Mouse (Mus musculus): ENCODE measurements around the gene Creb3l1. TPM values are rescaled to one million over a fixed set of nuclear protein-coding genes. Genes with fewer than 3 reads are reported as not detected.
A peak's percentile ranks its signal among the peaks of the same experiment; 100 is the strongest.

Creb3l1 gene
- polyA plus RNA-seq, 1 experiment from 2014 or later: 0.86 TPM

- Histone ChIP-seq H3K4me1 (peaks cover 33% of the 10 kb centered on the region), H3K4me3 (no peak overlapping the region), H3K27ac (no peak overlapping the region), H3K36me3 (replicated peaks) (peaks cover 58% of the 10 kb centered on the region), H3K9me3 (no peaks in the 10 kb centered on the region), H3K27me3 (ENCODE audit: poor library complexity, severe bottlenecking) (no peaks in the 10 kb centered on the region)
- DNase-seq (ENCODE audit: extremely low spot score, low spot score): no peak
- WGBS: 83% methylated on average over 6 of the region's 6 CpGs
Observed at GRCm38 (mm10) chr2:91942356-91942755, 81.9 kb downstream of the Creb3l1 start.

- no peaks in the 10 kb centered on the region for H3K27me3 ChIP-seq (ENCODE audit: poor library complexity, severe bottlenecking)
- no peak for DNase-seq (ENCODE audit: extremely low spot score, low spot score)
- no peaks in the 10 kb centered on the region for H3K9me3 ChIP-seq
- H3K36me3 ChIP-seq (replicated peaks): peaks cover 81% of the 10 kb centered on the region
- peaks cover 32% of the 10 kb centered on the region for H3K4me1 ChIP-seq
- 83% methylated on average over 15 of the region's 15 CpGs for whole genome bisulfite sequencing
- H3K27ac ChIP-seq: no peak overlapping the region
- no peak overlapping the region for H3K4me3 ChIP-seq
Observed at GRCm38 (mm10) chr2:91939303-91939935, 84.9 kb downstream of the Creb3l1 start.

- H3K4me3 ChIP-seq: no peak overlapping the region
- H3K27ac ChIP-seq: 0 out of 2 replicates have a peak overlapping the region, but pooled peaks have one; percentile 56
- DNase-seq (ENCODE audit: extremely low spot score, low spot score): no peak
- peaks cover 79% of the 10 kb centered on the region for H3K36me3 ChIP-seq (replicated peaks)
- no peaks in the 10 kb centered on the region for H3K27me3 ChIP-seq (ENCODE audit: poor library complexity, severe bottlenecking)
- 90% methylated on average over 7 of the region's 7 CpGs for WGBS
- H3K4me1 ChIP-seq: peaks cover 58% of the 10 kb centered on the region
- H3K9me3 ChIP-seq: no peaks in the 10 kb centered on the region
Observed at GRCm38 (mm10) chr2:91936154-91936553, 88.1 kb downstream of the Creb3l1 start.

- no peaks in the 10 kb centered on the region for H3K9me3 ChIP-seq
- peaks cover 64% of the 10 kb centered on the region for H3K4me1 ChIP-seq
- WGBS: 91% methylated on average over 9 of the region's 9 CpGs
- no peak for DNase-seq (ENCODE audit: extremely low spot score, low spot score)
- H3K27ac ChIP-seq: peak overlapping the region; percentile 53; the same call in 1 of the 2 replicates
- H3K4me3 ChIP-seq: no peak overlapping the region; the same call in 1 of the 2 replicates
- no peaks in the 10 kb centered on the region for H3K27me3 ChIP-seq (ENCODE audit: poor library complexity, severe bottlenecking)
- H3K36me3 ChIP-seq (replicated peaks): peaks cover 69% of the 10 kb centered on the region
Observed at GRCm38 (mm10) chr2:91934826-91935525, 89.3 kb downstream of the Creb3l1 start.

- H3K4me3 ChIP-seq: peak overlapping the region; percentile 83; the same call in 1 of the 2 replicates
Observed at GRCm38 (mm10) chr2:91934016-91934415, 90.3 kb downstream of the Creb3l1 start.

GRCm38 (mm10) chr2:91933471-91933870 lies 90.8 kb downstream of the Creb3l1 start:
- H3K4me1 ChIP-seq: peaks cover 79% of the 10 kb centered on the region

More at GRCm38 (mm10) chr2:91934016-91934415, 90.3 kb downstream of the Creb3l1 start:
- H3K4me1 ChIP-seq: peaks cover 74% of the 10 kb centered on the region
- no peaks in the 10 kb centered on the region for H3K9me3 ChIP-seq
- H3K27me3 ChIP-seq (ENCODE audit: poor library complexity, severe bottlenecking): 0 out of 2 replicates have a peak, but pooled peaks cover under 1% of the 10 kb centered on the region
- WGBS: 73% methylated on average over 8 of the region's 8 CpGs
- H3K27ac ChIP-seq: peak overlapping the region; percentile 100
- no peak for DNase-seq (ENCODE audit: extremely low spot score, low spot score)
- H3K36me3 ChIP-seq (replicated peaks): peaks cover 69% of the 10 kb centered on the region

GRCm38 (mm10) chr2:91932737-91933350 lies 91.5 kb downstream of the Creb3l1 start:
- no peak for DNase-seq (ENCODE audit: extremely low spot score, low spot score)
- Histone ChIP-seq H3K27ac (peak overlapping the region; percentile 100), H3K4me3 (peak overlapping the region; percentile 83), H3K4me1 (peaks cover 86% of the 10 kb centered on the region), H3K36me3 (replicated peaks) (peaks cover 69% of the 10 kb centered on the region), H3K27me3 (ENCODE audit: poor library complexity, severe bottlenecking) (peaks cover 8% of the 10 kb centered on the region; the same call in 1 of the 2 replicates), H3K9me3 (no peaks in the 10 kb centered on the region)
- WGBS: 9% methylated on average over 6 of the region's 6 CpGs

More at GRCm38 (mm10) chr2:91933471-91933870, 90.8 kb downstream of the Creb3l1 start:
- Histone ChIP-seq H3K27ac (peak overlapping the region; percentile 100), H3K4me3 (peak overlapping the region; percentile 83), H3K36me3 (replicated peaks) (peaks cover 69% of the 10 kb centered on the region), H3K27me3 (ENCODE audit: poor library complexity, severe bottlenecking) (peaks cover 6% of the 10 kb centered on the region; the same call in 1 of the 2 replicates), H3K9me3 (no peaks in the 10 kb centered on the region)
- DNase-seq (ENCODE audit: extremely low spot score, low spot score): peak; percentile 49
- WGBS: 12% methylated on average over 9 of the region's 9 CpGs

Small RNA genes lying within 50 kb of the gene (microRNA-seq; reads per million reads assigned to microRNA genes)
- gene Mir6999: not detected

Other genes starting within 250 kb of the Creb3l1 start
- gene Chrm4, start 97.3 kb downstream of the Creb3l1 start, polyA plus RNA-seq (2016; fragmentation: Nextera tagmentation; extraction: Ambion mirVana): 0.12 and 0.77 TPM in 2 replicates
- gene Mdk, start 92.2 kb downstream of the Creb3l1 start, polyA plus RNA-seq (2016; fragmentation: Nextera tagmentation; extraction: Ambion mirVana): 1,773 and 1,865 TPM in 2 replicates
- 0.44 and 0.52 TPM in 2 replicates for gene Gm9821, start 78.8 kb downstream of the Creb3l1 start, polyA plus RNA-seq (2016; fragmentation: Nextera tagmentation; extraction: Ambion mirVana)
- 35.1 and 39.1 TPM in 2 replicates for gene Dgkz, start 48.6 kb downstream of the Creb3l1 start, polyA plus RNA-seq (2016; fragmentation: Nextera tagmentation; extraction: Ambion mirVana)
- gene Phf21a, start 68.6 kb upstream of the Creb3l1 start, polyA plus RNA-seq (2016; fragmentation: Nextera tagmentation; extraction: Ambion mirVana): 38.3 and 42.7 TPM in 2 replicates

Measured in forebrain, embryonic 10.5 days (tissue).